Mouse (Mus musculus) frontal cortex, postnatal 36 days (tissue): ENCODE data around the gene A630089N07Rik.
"Not testable (repeated sequence)": the region's sequence is repeated elsewhere in the genome, so short reads cannot be mapped to it uniquely, and the experiment has no call there.

Experiments used
- DNase-seq, 2 experiments: peaks; one replicate each; pipeline ENCODE4 v3.0.0; 2022; ENCODE audit warnings: low spot score in 2 of 2

The A630089N07Rik gene

DNA sequence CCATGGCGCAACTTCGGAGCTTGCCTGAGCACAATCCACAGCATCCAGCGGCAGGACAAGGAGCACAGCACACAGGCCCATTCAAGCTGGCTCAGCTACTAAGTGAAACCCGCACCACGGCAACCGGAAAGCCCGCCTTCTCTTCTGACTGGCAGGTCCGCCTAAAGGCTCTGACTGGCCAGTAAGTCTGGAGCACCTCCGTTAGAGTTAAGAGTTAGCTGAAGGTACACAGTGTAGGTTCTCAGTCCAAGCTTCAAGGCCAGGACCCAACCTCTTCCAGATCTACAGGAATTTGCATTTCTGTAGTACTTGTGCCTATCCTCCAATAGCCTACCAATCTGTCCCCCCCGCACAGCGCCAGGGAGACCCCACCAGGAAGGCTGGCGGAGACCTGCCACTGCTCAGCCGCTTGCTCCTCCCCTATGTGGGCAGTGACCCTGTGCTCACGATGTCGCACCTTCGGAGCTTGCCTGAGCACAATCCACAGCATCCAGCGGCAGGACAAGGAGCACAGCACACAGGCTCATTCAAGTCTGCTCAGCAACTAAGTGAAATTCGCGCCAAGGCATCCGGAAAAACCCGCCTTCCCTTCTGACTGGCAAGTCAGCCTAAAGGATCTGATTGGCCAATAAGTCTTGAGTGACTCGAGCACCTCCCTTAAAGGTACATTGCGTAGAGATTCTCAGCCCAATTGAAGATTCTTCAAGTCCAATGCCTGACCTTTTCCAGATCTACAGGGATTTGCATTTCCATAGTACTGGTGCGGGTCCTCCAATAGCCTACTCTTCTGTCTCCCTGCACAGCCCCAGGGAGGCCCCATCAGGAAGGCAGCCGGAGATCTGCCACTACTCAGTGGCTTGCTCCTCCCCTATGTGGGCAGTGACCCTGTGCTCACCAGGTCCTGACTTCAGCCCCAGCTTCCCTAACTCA lies at the start of gene A630089N07Rik:
A630089N07Rik (minus strand) TSS at position 562 of the 930 bp plus-strand sequence.
- peak; percentile 80 to 90 for DNase-seq

- DNase-seq: no peak
Measured at GRCm38 (mm10) chr16:98107109-98107508, 24.9 kb upstream of the A630089N07Rik start.

GRCm38 (mm10) chr16:98081550-98081888 lies 731 bp downstream of the A630089N07Rik start:
- peak in 1 of 2 experiments; percentile 1 for DNase-seq

GRCm38 (mm10) chr16:98081140-98081539 lies 1.1 kb downstream of the A630089N07Rik start:
- DNase-seq: peak in 1 of 2 experiments; percentile 1

DNA sequence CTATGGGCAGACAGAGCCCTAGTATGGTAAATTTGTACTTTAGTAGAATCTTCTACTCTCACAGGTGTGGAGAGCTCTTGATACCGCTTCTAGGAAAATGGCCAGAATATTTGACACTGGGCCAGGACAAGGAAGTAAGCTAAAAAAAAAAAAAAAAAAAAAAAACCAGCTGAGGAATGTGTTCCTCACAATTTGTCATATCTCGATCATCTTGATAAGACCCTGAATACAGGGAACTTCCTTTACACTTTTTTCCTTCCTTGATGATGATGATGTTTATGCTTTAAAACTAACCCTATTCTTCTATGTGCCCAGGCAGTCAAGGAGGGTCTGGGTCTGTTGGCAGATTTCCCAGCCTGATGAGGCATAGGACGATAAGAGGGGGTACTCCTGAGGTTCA lies 2.9 kb downstream of the A630089N07Rik start:
- not testable (repeated sequence) for DNase-seq

- peak in 1 of 2 experiments; percentile 29 for DNase-seq
Measured at GRCm38 (mm10) chr16:98041676-98042075, 40.6 kb downstream of the A630089N07Rik start.

DNA sequence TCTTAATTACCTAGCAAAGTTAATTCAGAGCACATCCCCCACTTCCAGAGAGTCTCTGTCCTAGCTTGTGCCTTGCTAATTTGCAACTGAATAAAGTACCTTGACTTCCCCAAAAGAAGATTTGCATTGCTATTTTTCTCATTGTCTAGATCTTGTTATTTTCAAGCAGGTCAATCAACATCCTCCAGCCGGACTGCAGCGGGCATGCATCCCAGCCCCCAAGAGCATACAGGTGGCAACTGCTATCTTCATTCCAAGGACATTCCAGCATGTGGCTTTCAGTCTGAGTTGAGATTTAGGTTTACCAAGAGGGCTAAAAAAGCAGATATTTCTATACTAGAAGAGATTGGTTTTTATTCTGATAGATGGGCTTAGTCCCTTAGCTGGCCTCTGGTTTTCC lies 47.3 kb downstream of the A630089N07Rik start:
- not testable (repeated sequence) for DNase-seq

- DNase-seq: not testable (repeated sequence)
Measured at GRCm38 (mm10) chr16:98026186-98026585, 56.1 kb downstream of the A630089N07Rik start.

DNA sequence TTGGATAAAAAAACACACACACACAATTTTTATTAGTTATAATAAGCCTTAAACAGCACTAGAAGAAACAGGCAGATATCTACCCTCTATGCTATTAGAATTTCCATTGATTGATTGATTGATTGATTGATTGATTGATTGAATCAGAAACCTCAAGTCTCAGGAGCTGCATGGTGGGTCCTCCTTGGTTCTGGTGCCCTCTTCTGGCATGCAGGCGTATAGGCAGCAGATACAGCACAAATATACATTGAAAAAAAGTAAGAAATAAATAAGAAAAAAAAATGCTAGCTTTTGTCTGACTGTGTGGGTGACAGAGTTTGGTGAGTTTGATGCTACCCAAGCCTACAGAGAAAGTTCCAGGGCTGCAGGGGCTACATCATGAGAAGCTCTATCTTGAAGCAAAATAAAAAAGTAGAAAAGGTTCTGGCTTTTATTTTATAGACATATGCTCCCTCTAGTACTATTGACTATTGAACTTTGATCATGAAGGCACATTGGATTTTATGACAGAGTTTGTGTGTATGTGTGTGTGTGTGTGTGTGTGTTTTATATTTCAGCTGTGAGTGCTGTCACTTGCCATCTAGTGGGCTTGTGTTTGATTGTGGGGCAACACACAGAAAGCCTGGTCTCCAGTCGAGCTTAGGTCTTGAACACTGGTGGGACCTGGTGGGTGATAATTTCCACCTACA lies 59.4 kb downstream of the A630089N07Rik start:
- DNase-seq: no peak

DNA sequence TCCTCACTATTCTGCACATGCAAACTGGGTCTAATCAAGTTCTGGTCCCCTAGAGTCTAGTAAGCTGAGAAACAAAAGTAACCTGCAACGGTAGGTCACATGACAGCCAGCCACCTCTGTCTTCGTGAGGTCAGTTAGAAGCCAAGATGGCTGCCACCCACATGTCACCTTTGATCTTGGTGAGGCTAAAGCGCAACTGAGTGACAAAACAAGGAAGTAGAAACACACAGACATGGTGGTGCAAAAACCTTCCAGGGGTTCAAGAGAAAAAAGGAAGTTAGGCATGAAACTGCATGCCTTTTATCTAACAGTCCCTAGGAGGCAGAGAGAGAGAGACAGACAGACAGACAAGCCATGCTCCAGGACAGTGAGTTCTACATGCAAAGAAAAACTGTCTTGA lies 60.2 kb downstream of the A630089N07Rik start:
- DNase-seq: no peak

DNA sequence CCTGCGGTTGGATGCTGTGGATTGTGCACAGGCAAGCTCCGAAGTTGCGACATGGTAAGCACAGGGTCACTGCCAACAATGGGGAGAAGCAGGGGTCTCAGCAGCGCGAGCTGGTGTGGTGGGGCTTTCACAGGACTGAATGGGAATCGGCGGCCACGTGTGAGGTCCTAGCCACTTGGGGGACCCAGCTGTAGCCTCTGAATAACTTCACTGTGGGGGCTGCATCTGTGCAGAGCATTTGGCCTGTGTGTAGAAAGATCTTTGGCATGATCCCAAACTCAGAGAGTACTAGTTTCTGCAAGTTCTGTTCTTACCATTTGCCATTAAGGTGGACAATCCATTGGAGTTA lies 84.9 kb downstream of the A630089N07Rik start:
- DNase-seq: not testable (repeated sequence)

- DNase-seq: peak; percentile 81 to 90
Measured at GRCm38 (mm10) chr16:97996616-97997382, 85.5 kb downstream of the A630089N07Rik start, which contains the start of gene B230307C23Rik. TSS of gene B230307C23Rik (plus strand) at chr16:97997315.

GRCm38 (mm10) chr16:97995849-97996615 lies 86.2 kb downstream of the A630089N07Rik start:
- DNase-seq: no peak

GRCm38 (mm10) chr16:97992477-97992876 lies 89.8 kb downstream of the A630089N07Rik start:
- not testable (repeated sequence) for DNase-seq

DNA sequence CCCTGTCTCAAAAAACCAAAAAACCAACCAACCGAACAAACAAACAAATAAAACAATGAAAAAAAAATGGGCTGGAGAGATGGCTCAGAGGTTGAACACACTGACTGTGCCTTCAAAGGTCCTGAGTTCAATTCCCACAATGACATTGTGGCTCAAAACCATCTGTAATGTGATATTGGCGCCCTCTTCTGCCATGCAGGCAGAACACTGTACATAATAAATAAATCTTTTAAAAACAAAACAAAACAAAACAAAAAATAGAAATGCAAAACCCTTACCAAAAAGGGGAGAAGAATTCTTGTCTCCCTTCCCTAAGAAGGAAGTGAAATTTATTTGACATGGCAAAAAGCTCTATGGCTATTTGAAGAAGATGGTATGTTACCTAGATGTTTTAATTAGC lies 90.7 kb downstream of the A630089N07Rik start:
- DNase-seq: no peak

- no peak for DNase-seq
Measured at GRCm38 (mm10) chr16:97984589-97984988, 97.7 kb downstream of the A630089N07Rik start.

- no peak for DNase-seq
Measured at GRCm38 (mm10) chr16:97981362-97981761, 100.9 kb downstream of the A630089N07Rik start.

GRCm38 (mm10) chr16:97977722-97978121 lies 104.5 kb downstream of the A630089N07Rik start:
- no peak for DNase-seq

- DNase-seq: no peak
Measured at GRCm38 (mm10) chr16:97977277-97977676, 105.0 kb downstream of the A630089N07Rik start.

DNA sequence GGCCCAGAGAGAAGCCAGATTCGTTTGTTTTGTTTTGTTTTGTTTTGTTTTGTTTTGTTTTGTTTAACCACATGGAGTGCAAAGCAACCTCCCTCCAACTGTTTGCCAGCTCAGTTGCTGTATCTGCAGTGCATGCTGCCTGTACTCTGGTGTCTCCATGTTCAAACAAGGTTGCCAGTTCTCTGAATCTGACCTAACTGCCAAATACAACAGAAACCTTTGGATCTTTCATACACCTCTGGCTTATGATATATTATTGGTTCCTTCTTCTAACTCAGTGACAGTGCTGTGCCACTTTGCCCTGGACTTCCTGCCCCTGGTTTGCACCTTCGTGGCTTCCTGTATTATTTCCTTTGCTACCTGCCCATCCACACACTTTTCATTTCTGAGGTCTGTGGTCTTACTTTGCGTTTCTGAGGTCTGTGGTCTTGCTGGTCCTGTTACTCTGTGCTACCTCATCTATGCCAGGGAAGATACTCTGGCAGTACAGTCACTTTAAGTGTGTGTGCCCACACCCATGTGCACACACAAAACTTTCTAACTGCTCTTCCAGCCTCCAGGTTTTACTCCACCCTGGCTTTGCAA lies 118.2 kb downstream of the A630089N07Rik start:
- DNase-seq: no peak
